Mouse (Mus musculus): ENCODE results near the gene Kcnj6. TPM values are rescaled to one million over a fixed set of nuclear protein-coding genes. Genes with fewer than 3 reads are reported as not detected.

The Kcnj6 gene
- polyA plus RNA-seq, 1 experiment from 2014 or later: 0.62 TPM

GRCm38 (mm10) chr16:94718919-94719318 is 278.6 kb downstream of the Kcnj6 start:
- DNase-seq (ENCODE audit: low spot score): peak; percentile 41
- no peaks in the 10 kb centered on the region for H3K9me3 ChIP-seq (replicated peaks; ENCODE audit: control insufficient read depth, low read length)
- ATAC-seq: no peak
- no peaks in the 10 kb centered on the region for H3K27me3 ChIP-seq (replicated peaks; ENCODE audit: control insufficient read depth, insufficient read depth, low read length)
- 0 out of 2 replicates have a peak, but pooled peaks cover 3% of the 10 kb centered on the region for H3K4me1 ChIP-seq (ENCODE audit: control insufficient read depth, insufficient read depth, low read length)
- H3K4me3 ChIP-seq (ENCODE audit: low read depth, low read length): no peak overlapping the region
- WGBS: 50% methylated on average over 4 of the region's 4 CpGs
- peak overlapping the region; percentile 10; the same call in 1 of the 2 replicates for H3K27ac ChIP-seq (ENCODE audit: low read depth, low read length)
- H3K4me2 ChIP-seq (ENCODE audit: low read length): no peak overlapping the region
- H3K9ac ChIP-seq (ENCODE audit: low read length): no peak overlapping the region
- H3K36me3 ChIP-seq (ENCODE audit: control insufficient read depth, insufficient read depth, low read length): no peaks in the 10 kb centered on the region

GRCm38 (mm10) chr16:94717051-94717450 is 280.4 kb downstream of the Kcnj6 start:
- DNase-seq (ENCODE audit: low spot score) (no peak), ATAC-seq (no peak)
- H3K4me1 ChIP-seq (ENCODE audit: control insufficient read depth, insufficient read depth, low read length): 0 out of 2 replicates have a peak, but pooled peaks cover 4% of the 10 kb centered on the region
- H3K36me3 ChIP-seq (ENCODE audit: control insufficient read depth, insufficient read depth, low read length): no peaks in the 10 kb centered on the region
- WGBS: 91% methylated on average over 11 of the region's 11 CpGs
- H3K4me3 ChIP-seq (ENCODE audit: low read depth, low read length): no peak overlapping the region
- H3K9ac ChIP-seq (ENCODE audit: low read length): no peak overlapping the region
- H3K4me2 ChIP-seq (ENCODE audit: low read length): no peak overlapping the region
- no peaks in the 10 kb centered on the region for H3K9me3 ChIP-seq (replicated peaks; ENCODE audit: control insufficient read depth, low read length)
- no peaks in the 10 kb centered on the region for H3K27me3 ChIP-seq (replicated peaks; ENCODE audit: control insufficient read depth, insufficient read depth, low read length)
- H3K27ac ChIP-seq (ENCODE audit: low read depth, low read length): no peak overlapping the region

DNA sequence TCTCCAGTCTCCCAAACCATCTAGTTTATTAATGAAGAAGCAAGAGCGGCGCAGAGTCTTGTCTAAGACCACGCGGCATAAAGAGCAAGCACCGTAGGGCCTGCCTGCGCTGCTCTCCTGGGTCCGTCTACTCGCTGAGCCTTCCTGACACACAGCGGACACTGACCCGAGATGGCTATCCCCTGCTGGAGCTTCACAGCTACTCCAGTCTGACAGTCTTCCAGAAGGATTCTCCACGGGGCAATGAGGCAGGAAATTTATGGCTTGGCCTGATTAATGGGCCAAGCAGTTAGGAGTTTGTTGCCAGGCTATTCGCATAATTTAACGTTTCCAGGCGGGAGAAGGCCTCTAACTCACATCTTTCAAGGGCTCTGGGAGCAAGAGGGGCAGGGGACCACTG is 283.0 kb downstream of the Kcnj6 start:
- Histone ChIP-seq H3K4me2 (ENCODE audit: low read length) (no peak overlapping the region), H3K27ac (ENCODE audit: low read depth, low read length) (no peak overlapping the region), H3K4me1 (ENCODE audit: control insufficient read depth, insufficient read depth, low read length) (0 out of 2 replicates have a peak, but pooled peaks cover 4% of the 10 kb centered on the region), H3K36me3 (ENCODE audit: control insufficient read depth, insufficient read depth, low read length) (no peaks in the 10 kb centered on the region), H3K9ac (ENCODE audit: low read length) (no peak overlapping the region), H3K9me3 (replicated peaks; ENCODE audit: control insufficient read depth, low read length) (no peaks in the 10 kb centered on the region), H3K27me3 (replicated peaks; ENCODE audit: control insufficient read depth, insufficient read depth, low read length) (no peaks in the 10 kb centered on the region), H3K4me3 (ENCODE audit: low read depth, low read length) (no peak overlapping the region)
- DNase-seq (ENCODE audit: low spot score) (no peak), ATAC-seq (no peak)
- 71% methylated on average over 14 of the region's 14 CpGs for WGBS

- DNase-seq (ENCODE audit: low spot score) (peak; percentile 85), ATAC-seq (peak; percentile 94)
- H3K4me1 ChIP-seq (ENCODE audit: control insufficient read depth, insufficient read depth, low read length): 0 out of 2 replicates have a peak, but pooled peaks cover 4% of the 10 kb centered on the region
- H3K9me3 ChIP-seq (replicated peaks; ENCODE audit: control insufficient read depth, low read length): no peaks in the 10 kb centered on the region
- no peak overlapping the region for H3K27ac ChIP-seq (ENCODE audit: low read depth, low read length)
- H3K4me2 ChIP-seq (ENCODE audit: low read length): peak overlapping the region; percentile 51
- no peaks in the 10 kb centered on the region for H3K27me3 ChIP-seq (replicated peaks; ENCODE audit: control insufficient read depth, insufficient read depth, low read length)
- H3K36me3 ChIP-seq (ENCODE audit: control insufficient read depth, insufficient read depth, low read length): no peaks in the 10 kb centered on the region
- H3K9ac ChIP-seq (ENCODE audit: low read length): peak overlapping the region; percentile 45; the same call in 1 of the 2 replicates
- H3K4me3 ChIP-seq (ENCODE audit: low read depth, low read length): peak overlapping the region; percentile 15
- 9% methylated on average over 25 of the region's 25 CpGs for WGBS
Observed at GRCm38 (mm10) chr16:94713480-94714094, 283.9 kb downstream of the Kcnj6 start.

- H3K36me3 ChIP-seq (ENCODE audit: control insufficient read depth, insufficient read depth, low read length): no peaks in the 10 kb centered on the region
- no peaks in the 10 kb centered on the region for H3K9me3 ChIP-seq (replicated peaks; ENCODE audit: control insufficient read depth, low read length)
- no peak overlapping the region for H3K4me3 ChIP-seq (ENCODE audit: low read depth, low read length)
- H3K9ac ChIP-seq (ENCODE audit: low read length): no peak overlapping the region
- 94% methylated on average over 4 of the region's 4 CpGs for WGBS
- no peaks in the 10 kb centered on the region for H3K27me3 ChIP-seq (replicated peaks; ENCODE audit: control insufficient read depth, insufficient read depth, low read length)
- no peak overlapping the region for H3K27ac ChIP-seq (ENCODE audit: low read depth, low read length)
- DNase-seq (ENCODE audit: low spot score) (no peak), ATAC-seq (no peak)
- H3K4me2 ChIP-seq (ENCODE audit: low read length): no peak overlapping the region
- H3K4me1 ChIP-seq (ENCODE audit: control insufficient read depth, insufficient read depth, low read length): no peaks in the 10 kb centered on the region
Observed at GRCm38 (mm10) chr16:94701971-94702370, 295.5 kb downstream of the Kcnj6 start.

DNA sequence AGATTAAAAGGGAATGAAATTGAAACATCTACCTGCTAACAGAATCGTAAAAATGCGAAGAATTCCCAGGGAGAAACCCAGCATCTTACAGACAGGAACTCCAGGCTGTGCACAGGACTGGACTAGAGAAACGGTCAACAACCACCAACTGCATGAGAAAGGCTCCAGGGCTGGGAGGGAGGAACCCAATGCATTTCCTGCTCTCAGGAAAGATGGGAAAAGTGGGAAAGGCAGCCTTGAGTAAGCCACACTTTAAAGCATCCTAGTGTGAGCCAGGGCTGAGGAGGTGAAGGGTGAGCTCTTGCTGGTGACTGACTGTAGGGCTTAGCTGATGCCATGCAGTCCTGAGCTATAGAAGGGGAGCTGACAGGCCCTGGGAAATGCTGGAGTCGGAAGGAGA is 296.4 kb downstream of the Kcnj6 start:
- 81% methylated on average over 4 of the region's 4 CpGs for WGBS
- H3K4me2 ChIP-seq (ENCODE audit: low read length): no peak overlapping the region
- H3K4me3 ChIP-seq (ENCODE audit: low read depth, low read length): no peak overlapping the region
- H3K9ac ChIP-seq (ENCODE audit: low read length): no peak overlapping the region
- H3K36me3 ChIP-seq (ENCODE audit: control insufficient read depth, insufficient read depth, low read length): peaks cover 1% of the 10 kb centered on the region; the same call in 1 of the 2 replicates
- ATAC-seq: no peak
- no peaks in the 10 kb centered on the region for H3K9me3 ChIP-seq (replicated peaks; ENCODE audit: control insufficient read depth, low read length)
- no peaks in the 10 kb centered on the region for H3K27me3 ChIP-seq (replicated peaks; ENCODE audit: control insufficient read depth, insufficient read depth, low read length)
- H3K27ac ChIP-seq (ENCODE audit: low read depth, low read length): no peak overlapping the region
- H3K4me1 ChIP-seq (ENCODE audit: control insufficient read depth, insufficient read depth, low read length): no peaks in the 10 kb centered on the region
- no peak for DNase-seq (ENCODE audit: low spot score)

Small RNA genes within 50 kb of the gene (microRNA-seq; reads per million reads assigned to microRNA genes)
- not detected for gene Gm22745

Data from forebrain, embryonic 14.5 days (tissue).